Mouse (Mus musculus) CH12.LX (cell line): ENCODE data around the gene Fbxl14. TPM values are rescaled to one million over a fixed set of nuclear protein-coding genes. Genes with fewer than 3 reads are reported as not detected.

Experiments
- DNase-seq: peaks from one replicate; pipeline ENCODE4 v3.0.0-alpha.2; 2013; ENCODE audit errors: extremely low read depth
- H3K27ac ChIP-seq: 2 replicates; pipeline ENCODE4 v1.5.1; 2012; ENCODE audit warnings: low read depth, mild to moderate bottlenecking, control low read depth, moderate library complexity; ENCODE audit not compliant: insufficient read depth
- H3K27me3 ChIP-seq: replicated peaks from 2 replicates; pipeline ENCODE3; 2012; ENCODE audit warnings: inconsistent platforms
- H3K36me3 ChIP-seq, 2 experiments: replicated peaks in 1 of 2; 2 replicates each; pipeline versions ENCODE3 to v1.6.1; 2012; ENCODE audit warnings: inconsistent platforms in 1 of 2, low read length in 1 of 2, mild to moderate bottlenecking in 1 of 2, mixed read lengths in 1 of 2, moderate library complexity in 1 of 2; ENCODE audit not compliant: control insufficient read depth in 1 of 2, insufficient read depth in 1 of 2
- H3K4me1 ChIP-seq, 2 experiments: 2 replicates each; pipeline ENCODE4 v1.6.1; 2012; ENCODE audit warnings: inconsistent platforms in 1 of 2, moderate library complexity in 1 of 2; ENCODE audit not compliant: insufficient read depth in 2 of 2, control insufficient read depth in 1 of 2
- H3K4me2 ChIP-seq: 2 replicates; pipeline ENCODE4 v1.6.1; 2012; ENCODE audit warnings: low read depth, mild to moderate bottlenecking, control low read depth; ENCODE audit not compliant: poor library complexity, insufficient read depth, severe bottlenecking
- H3K4me3 ChIP-seq, 3 experiments: fragments of 150-350 bp in 1 of 3; sonication (generic) in 1 of 3; replicated peaks in 1 of 3; 2 replicates each; pipeline versions ENCODE3 to v1.5.1; 2011 to 2012; ENCODE audit warnings: low read depth in 2 of 3, low read length in 2 of 3, mild to moderate bottlenecking in 2 of 3, moderate library complexity in 2 of 3, control low read depth in 1 of 3, improper control_type of control experiment in 1 of 3, inconsistent platforms in 1 of 3, mixed read lengths in 1 of 3; ENCODE audit not compliant: poor library complexity in 1 of 3
- H3K79me2 ChIP-seq: replicated peaks from 2 replicates; pipeline ENCODE4 v1.6.1; 2012; ENCODE audit warnings: mild to moderate bottlenecking, moderate library complexity; ENCODE audit not compliant: control insufficient read depth, poor library complexity, insufficient read depth, severe bottlenecking; ENCODE audit errors: extremely low read depth
- H3K9ac ChIP-seq: 2 replicates; pipeline ENCODE4 v1.6.1; 2012; ENCODE audit warnings: low read depth, mild to moderate bottlenecking, control low read depth, moderate library complexity; ENCODE audit not compliant: insufficient read depth
- H3K9me3 ChIP-seq: replicated peaks from 2 replicates; pipeline ENCODE3; 2012; ENCODE audit warnings: low read length, inconsistent platforms, mixed read lengths
- CHD2 ChIP-seq: IDR thresholded peaks from 2 replicates; pipeline ENCODE4 v1.6.1; 2011; ENCODE audit warnings: low read length, improper control_type of control experiment
- CTCF ChIP-seq, 2 experiments: IDR thresholded peaks in 1 of 2; conservative IDR thresholded peaks in 1 of 2; 2 replicates each; pipeline ENCODE4 v1.5.1; 2011 to 2012; ENCODE audit warnings: low read depth in 2 of 2, low read length in 2 of 2, improper control_type of control experiment in 1 of 2, inconsistent platforms in 1 of 2, mild to moderate bottlenecking in 1 of 2, moderate library complexity in 1 of 2
- ELF1 ChIP-seq: IDR thresholded peaks from 2 replicates; pipeline ENCODE4 v1.6.1; 2014; ENCODE audit warnings: low read depth, mild to moderate bottlenecking, inconsistent platforms, low read length, improper control_type of control experiment
- EP300 ChIP-seq: IDR thresholded peaks from 2 replicates; pipeline ENCODE4 v1.6.1; 2011; ENCODE audit warnings: low read length, improper control_type of control experiment
- GABPA ChIP-seq: IDR thresholded peaks from 2 replicates; pipeline ENCODE4 v1.6.1; 2012; ENCODE audit warnings: low read depth, low read length, improper control_type of control experiment, inconsistent platforms; ENCODE audit not compliant: insufficient replicate concordance
- HCFC1 ChIP-seq: IDR thresholded peaks from 2 replicates; pipeline ENCODE4 v1.6.1; 2012; ENCODE audit warnings: low read depth, mild to moderate bottlenecking, inconsistent platforms, low read length, improper control_type of control experiment
- IRF4 ChIP-seq: IDR thresholded peaks from 2 replicates; pipeline ENCODE4 v1.6.1; 2014; ENCODE audit warnings: low read depth, mild to moderate bottlenecking, inconsistent platforms, low read length, improper control_type of control experiment
- JUN ChIP-seq: IDR thresholded peaks from 2 replicates; pipeline ENCODE4 v1.6.1; 2011; ENCODE audit warnings: low read depth, mild to moderate bottlenecking, low read length, improper control_type of control experiment, moderate library complexity; ENCODE audit not compliant: insufficient read depth
- JUND ChIP-seq: conservative IDR thresholded peaks from 2 replicates; pipeline ENCODE4 v1.6.1; 2011; ENCODE audit warnings: low read depth, low read length, improper control_type of control experiment
- MAFK ChIP-seq: IDR thresholded peaks from 2 replicates; pipeline ENCODE4 v1.6.1; 2011; ENCODE audit warnings: low read length, improper control_type of control experiment; ENCODE audit not compliant: insufficient replicate concordance
- MAX ChIP-seq: IDR thresholded peaks from 2 replicates; pipeline ENCODE4 v1.6.1; 2011; ENCODE audit warnings: low read length, improper control_type of control experiment
- MAZ ChIP-seq: IDR thresholded peaks from 2 replicates; pipeline ENCODE4 v1.6.1; 2012; ENCODE audit warnings: low read depth, mild to moderate bottlenecking, inconsistent platforms, low read length, improper control_type of control experiment, moderate library complexity
- PAX5 ChIP-seq: IDR thresholded peaks from 2 replicates; pipeline ENCODE4 v1.6.1; 2012; ENCODE audit warnings: low read length, inconsistent platforms, mixed read lengths
- RAD21 ChIP-seq: IDR thresholded peaks from 2 replicates; pipeline ENCODE4 v1.6.1; 2011; ENCODE audit warnings: low read depth, mild to moderate bottlenecking, low read length, improper control_type of control experiment, moderate library complexity
- SMC3 ChIP-seq: IDR thresholded peaks from 2 replicates; pipeline ENCODE4 v1.6.1; 2011; ENCODE audit warnings: low read depth, low read length, improper control_type of control experiment
- TBP ChIP-seq: conservative IDR thresholded peaks from 2 replicates; pipeline ENCODE4 v1.6.1; 2011; ENCODE audit warnings: low read depth, low read length, improper control_type of control experiment
- ZMIZ1 ChIP-seq: IDR thresholded peaks from 2 replicates; pipeline ENCODE4 v1.6.1; 2012; ENCODE audit warnings: low read depth, mild to moderate bottlenecking, inconsistent platforms, low read length, improper control_type of control experiment
- ZNF384 ChIP-seq: IDR thresholded peaks from 2 replicates; pipeline ENCODE4 v1.6.1; 2012; ENCODE audit warnings: low read depth, low read length, improper control_type of control experiment, inconsistent platforms
- dilution Hi-C: fragments of 300-500 bp; cut with MboI; formaldehyde crosslinking; loops from 2 replicates; pipeline ENCODE4 v1.14.3; 2020; ENCODE audit warnings: low sequenced_read_pairs; ENCODE audit not compliant: extremely low pct_unique_long_range_greater_than_20kb, extremely low pct_ligation_motif_present
- in situ Hi-C: fragments of 300-500 bp; cut with MboI; formaldehyde crosslinking; loops from 3 replicates; pipeline ENCODE4 v1.14.3; 2019; ENCODE audit warnings: low sequenced_read_pairs, low pct_ligation_motif_present, low pct_unique_long_range_greater_than_20kb, mixed read lengths
- polyA plus RNA-seq: library from polyadenylated mRNA; unstranded; fragments of >175 nt; gene quantifications from 2 replicates; pipeline ENCODE4 v1.2.1, GENCODE M21; 2012; ENCODE audit warnings: low read depth; ENCODE audit not compliant: insufficient read length
- total RNA-seq, 2 experiments: library from RNA; depleted of rRNA; stranded (reverse); fragments of 300-350 nt in 1 of 2; fragments of >200 nt in 1 of 2; gene quantifications; 2 replicates each; pipeline ENCODE4 v1.2.3; 2012 to 2014

The Fbxl14 gene
- total and polyA plus RNA-seq, 3 experiments = 29.9 to 32.0 (median 30.3) TPM

GRCm38 (mm10) chr6:119470777-119471176 is 8.7 kb upstream of the Fbxl14 start:
- Histone ChIP-seq H3K36me3 (no peaks in the 10 kb centered on the region), H3K9me3 (no peaks in the 10 kb centered on the region), H3K27me3 (no peaks in the 10 kb centered on the region), H3K79me2 (no peaks in the 10 kb centered on the region), H3K4me3 (no peak overlapping the region), H3K4me1 (peaks cover 7 to 14% of the 10 kb centered on the region in 2 experiments; a peak in 3 of 4 replicates), H3K4me2 (no peak overlapping the region), H3K9ac (no peak overlapping the region), H3K27ac (no peak overlapping the region)
- no peak for DNase-seq
- dilution Hi-C loops = no loop called here
- in situ Hi-C loops = no loop called here
- no peak for TF ChIP-seq EP300
- no peak for TF ChIP-seq MAX
- TF ChIP-seq CHD2 = no peak
- TF ChIP-seq ZMIZ1 = no peak
- no peak for TF ChIP-seq SMC3
- no peak for TF ChIP-seq IRF4
- TF ChIP-seq JUND = no peak
- TF ChIP-seq PAX5 = no peak
- no peak for TF ChIP-seq TBP
- TF ChIP-seq GABPA = no peak
- no peak for TF ChIP-seq MAZ
- TF ChIP-seq JUN = no peak
- TF ChIP-seq MAFK = no peak

DNA sequence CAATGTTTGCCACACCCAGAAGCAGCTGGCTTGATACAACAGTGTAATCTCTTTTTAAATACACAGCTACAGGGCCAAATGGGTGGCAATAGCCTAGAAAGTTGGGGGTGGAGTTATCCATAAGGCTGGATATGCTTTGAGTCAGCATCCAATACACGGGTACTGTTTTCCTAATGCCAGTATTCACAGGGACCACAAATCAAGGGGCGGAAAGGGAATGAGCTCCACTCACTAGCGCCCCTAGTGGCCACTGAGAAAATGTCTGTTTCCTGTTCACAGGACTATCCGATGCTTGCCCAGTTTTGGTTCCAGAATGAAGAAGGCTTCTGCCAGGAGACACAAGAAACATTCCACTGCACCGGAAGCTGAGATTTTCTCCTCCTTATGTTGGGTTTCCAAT is 7.3 kb upstream of the Fbxl14 start:
- Histone ChIP-seq H3K79me2 (no peaks in the 10 kb centered on the region), H3K9ac (no peak overlapping the region)
- dilution Hi-C loops = no loop called here
- TF ChIP-seq SMC3 (peak; percentile 19; the same call in 1 of the 2 replicates), ZNF384 (no peak), HCFC1 (no peak), ELF1 (0 out of 2 replicates have a peak, but pooled peaks have one; percentile 22), CTCF (conservative IDR thresholded peaks at IDR 0.05 in 1 of 2, IDR thresholded peaks at IDR 0.05 in 1 of 2; ENCODE audit: low read depth in 2 of 2, low read length in 2 of 2) (peak; percentile 69 to 95), RAD21 (peak; percentile 13)
- TF ChIP-seq, all 38 proteins: peak for 4
- H3K4me3 ChIP-seq = no peak overlapping the region
- H3K27me3 ChIP-seq = no peaks in the 10 kb centered on the region
- H3K4me2 ChIP-seq = no peak overlapping the region
- in situ Hi-C loops = no loop called here
- H3K4me1 ChIP-seq = peaks cover 7 to 14% of the 10 kb centered on the region in 2 experiments; a peak in 3 of 4 replicates
- no peak overlapping the region for H3K27ac ChIP-seq
- no peaks in the 10 kb centered on the region for H3K9me3 ChIP-seq
- no peaks in the 10 kb centered on the region for H3K36me3 ChIP-seq
- peak; percentile 45 for DNase-seq
